Mouse (Mus musculus) neural tube, embryonic 11.5 days (tissue): Measurements from ENCODE around the gene Gm17087. TPM values are rescaled to one million over a fixed set of nuclear protein-coding genes. Genes with fewer than 3 reads are reported as not detected.

Experiments used
- polyA plus RNA-seq: library from polyadenylated mRNA; unstranded; fragments of >200 nt; fragmentation: Nextera tagmentation; extraction: Ambion mirVana; gene quantifications from 2 replicates; pipeline ENCODE4 v1.2.1, GENCODE M21; 2014

Gm17087 gene
- polyA plus RNA-seq, 1 experiment from 2014 or later = not detected

Other genes starting within 250 kb of the Gm17087 start
- 0.89 and 1.4 TPM in 2 replicates for gene Prr18, start 229.5 kb downstream of the Gm17087 start, polyA plus RNA-seq
- 0.42 and 0.53 TPM in 2 replicates for gene T2, start 211.0 kb downstream of the Gm17087 start, polyA plus RNA-seq
- 1.6 and 2.1 TPM in 2 replicates for gene T, start 132.5 kb downstream of the Gm17087 start, polyA plus RNA-seq
- gene Pde10a, start 41.6 kb downstream of the Gm17087 start, polyA plus RNA-seq = 5.9 and 7.5 TPM in 2 replicates